Mouse (Mus musculus) heart, embryonic 10.5 days (tissue): Measurements from ENCODE around the gene Csde1. TPM values are rescaled to one million over a fixed set of nuclear protein-coding genes. Genes with fewer than 3 reads are reported as not detected.

Experiments used
- DNase-seq: peaks from one replicate; pipeline ENCODE4 v3.0.0-alpha.2; 2017; ENCODE audit warnings: low spot score
- H3K27ac ChIP-seq: fragments of 300-500 bp; sonication (generic); 2 replicates; pipeline ENCODE4 v1.5.1; 2016; ENCODE audit warnings: mild to moderate bottlenecking
- H3K27me3 ChIP-seq: fragments of 300-500 bp; sonication (generic); 2 replicates; pipeline ENCODE4 v1.6.1; 2016; ENCODE audit warnings: mild to moderate bottlenecking; ENCODE audit not compliant: poor library complexity, insufficient read depth, severe bottlenecking
- H3K36me3 ChIP-seq: fragments of 300-500 bp; sonication (generic); 2 replicates; pipeline ENCODE4 v1.6.1; 2016; ENCODE audit warnings: mild to moderate bottlenecking, moderate library complexity
- H3K4me1 ChIP-seq: fragments of 300-500 bp; sonication (generic); 2 replicates; pipeline ENCODE4 v1.6.1; 2016; ENCODE audit warnings: mild to moderate bottlenecking
- H3K4me3 ChIP-seq: fragments of 300-500 bp; sonication (generic); 2 replicates; pipeline ENCODE4 v1.5.1; 2016; ENCODE audit warnings: mild to moderate bottlenecking, moderate library complexity
- H3K9me3 ChIP-seq: fragments of 300-500 bp; sonication (generic); 2 replicates; pipeline ENCODE4 v1.6.1; 2016; ENCODE audit warnings: mild to moderate bottlenecking, moderate library complexity
- WGBS: fragments of 180-500 bp; shearing (Covaris S2); methylation state at CpG from one replicate; pipeline ENCODE4 v1.1.7; 2016; 5-methylcytosine and 5-hydroxymethylcytosine counted together
- polyA plus RNA-seq: library from polyadenylated mRNA; unstranded; fragments of >200 nt; fragmentation: Nextera tagmentation; extraction: Ambion mirVana; gene quantifications from 2 replicates; pipeline ENCODE4 v1.2.1, GENCODE M21; 2016

The Csde1 gene
- polyA plus RNA-seq, 1 experiment from 2014 or later: 387 TPM

DNA sequence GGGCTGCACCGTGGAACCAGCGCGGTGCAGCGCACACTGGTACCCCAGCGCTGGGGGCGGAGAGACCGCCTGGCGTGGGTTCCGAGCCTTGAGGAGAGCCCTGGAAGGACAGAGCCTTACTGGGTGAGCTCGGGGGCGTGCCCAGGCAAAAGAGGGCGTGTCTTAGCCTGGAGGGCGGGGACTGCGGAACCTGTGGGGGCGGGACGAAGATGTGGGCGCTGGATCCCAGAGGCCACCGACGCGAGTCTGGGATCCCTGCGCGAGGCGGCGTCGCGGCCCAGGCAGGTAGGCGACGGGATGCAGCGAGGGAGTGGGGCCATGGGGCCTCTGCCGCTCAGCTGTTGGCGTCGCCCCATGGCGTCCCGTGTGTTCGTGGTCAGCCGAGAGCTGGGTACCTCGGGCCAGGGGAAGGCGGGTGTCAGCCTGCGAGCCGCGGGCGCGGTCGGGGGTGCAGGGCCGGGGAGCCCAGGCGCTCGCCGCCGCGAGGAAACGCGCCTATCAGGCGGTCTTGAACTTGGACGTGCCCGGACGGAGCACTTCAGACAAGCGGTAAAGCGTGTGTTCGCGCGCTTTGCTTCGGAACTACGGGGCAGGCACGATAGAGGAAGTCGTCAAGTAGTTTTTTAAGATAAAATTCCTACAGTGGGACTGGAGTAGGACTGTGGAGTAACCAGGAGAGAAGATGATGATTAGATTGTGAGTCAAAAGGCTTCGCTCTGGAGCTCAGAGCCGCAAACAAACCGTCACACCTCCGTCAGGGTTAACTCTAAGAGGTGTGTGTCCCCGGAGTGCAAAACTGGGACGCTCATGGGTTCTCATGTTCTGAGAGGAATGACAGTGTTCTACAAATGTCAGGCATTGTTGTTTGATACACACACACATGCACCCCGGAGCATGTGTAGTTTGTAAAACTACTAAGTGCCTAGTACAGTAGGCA is 82.5 kb downstream of the Csde1 start, which contains the start of gene Dennd2c:
Gene Dennd2c, plus strand, starts transcription at position 151 of the 937 bp plus-strand sequence.
- DNase-seq: peak; percentile 97
- Histone ChIP-seq H3K27ac (peak within 1 kb of the TSS; percentile 88), H3K9me3 (no peaks in the 10 kb centered on the region), H3K4me1 (peaks cover 8% of the 10 kb centered on the region; the same call in 1 of the 2 replicates), H3K27me3 (0 out of 2 replicates have a peak, but pooled peaks cover 10% of the 10 kb centered on the region), H3K36me3 (no peaks in the 10 kb centered on the region), H3K4me3 (peak within 1 kb of the TSS; percentile 79)
- under 1% methylated on average over 72 of the region's 72 CpGs for WGBS

Other genes starting within 250 kb of the Csde1 start
- 0.10 TPM in 2 replicates for gene Tshb, start 237.7 kb upstream of the Csde1 start, polyA plus RNA-seq
- not detected in 2 replicates for gene Sycp1, start 84.3 kb upstream of the Csde1 start, polyA plus RNA-seq
- 0.16 and 5.2 TPM in 2 replicates for gene Nr1h5, start 56.3 kb upstream of the Csde1 start, polyA plus RNA-seq
- 67.2 and 72.1 TPM in 2 replicates for gene Sike1, start 24.7 kb upstream of the Csde1 start, polyA plus RNA-seq
- 109 and 122 TPM in 2 replicates for gene Nras, start 37.9 kb downstream of the Csde1 start, polyA plus RNA-seq
- not detected in 2 replicates for gene Ampd1, start 53.6 kb downstream of the Csde1 start, polyA plus RNA-seq
- gene Dennd2c, start 82.2 kb downstream of the Csde1 start, polyA plus RNA-seq: 3.4 and 4.4 TPM in 2 replicates
- gene Bcas2, start 151.2 kb downstream of the Csde1 start, polyA plus RNA-seq: 150 and 186 TPM in 2 replicates